ENCODE assay signal across 35 mouse cellular contexts in the genomic region with DNA sequence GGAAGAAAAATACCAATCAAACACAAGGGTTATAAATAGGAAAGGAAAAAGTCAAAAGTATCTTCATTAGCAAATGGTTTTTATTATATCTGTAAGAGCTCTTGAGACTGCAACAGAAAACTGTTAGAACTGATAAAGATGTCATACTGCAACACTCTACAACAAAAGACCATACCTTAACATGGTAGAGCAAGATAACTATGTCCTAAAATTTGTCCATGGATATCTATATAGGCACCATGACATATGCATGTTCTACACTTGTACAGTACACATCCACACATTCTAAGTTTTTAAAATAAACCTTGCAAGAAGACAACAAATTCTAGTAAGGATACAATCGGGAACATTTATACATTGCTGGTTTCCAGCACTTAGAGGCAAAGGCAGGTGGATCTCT.
"Had no signal": no experiment of that assay in that cellular context is flagged by ENCODE, and none has a peak within 500 bp of the region (broad histone marks: within the 10 kb centered on the region; RNA-seq: fewer than 3 reads in every experiment).

No protein-coding gene starts in this region.

- H3K4me2 ChIP-seq: heart, embryonic 11.5 days; heart, embryonic 12.5 days; heart, embryonic 13.5 days; heart, embryonic 15.5 days; hindbrain, embryonic 12.5 days; hindbrain, embryonic 13.5 days; hindbrain, embryonic 14.5 days; hindbrain, embryonic 15.5 days; intestine, embryonic 15.5 days; kidney, embryonic 15.5 days had no signal

- H3K9me3 ChIP-seq: heart, embryonic 10.5 days; heart, embryonic 12.5 days; heart, embryonic 13.5 days; heart, embryonic 15.5 days; hindbrain, embryonic 10.5 days; hindbrain, embryonic 12.5 days; hindbrain, embryonic 13.5 days; hindbrain, embryonic 15.5 days; intestine, embryonic 15.5 days; kidney, embryonic 15.5 days had no signal

- H3K27me3 ChIP-seq: heart, embryonic 12.5 days; heart, embryonic 13.5 days; heart, embryonic 15.5 days; hindbrain, embryonic 12.5 days; hindbrain, embryonic 13.5 days; hindbrain, embryonic 15.5 days; intestine, embryonic 15.5 days; kidney, embryonic 15.5 days had no signal

- H3K27ac ChIP-seq: heart, adult 2 months; heart, embryonic 10.5 days; heart, embryonic 13.5 days; heart, embryonic 15.5 days; hindbrain, embryonic 10.5 days; hindbrain, embryonic 12.5 days; hindbrain, embryonic 13.5 days; hindbrain, embryonic 14.5 days; hindbrain, embryonic 15.5 days; hindbrain, postnatal 0 days; intestine, embryonic 15.5 days; kidney, embryonic 15.5 days; kidney, postnatal 0 days; layer of hippocampus, adult 2 months had no signal

- ATAC-seq: hindbrain, embryonic 16.5 days; hindbrain, postnatal 0 days; inflammation-experienced regulatory T-cells, adult 6 months; intestine, embryonic 15.5 days; intestine, embryonic 16.5 days; intestine, postnatal 0 days had no signal

- H3K9ac ChIP-seq: heart, embryonic 12.5 days; heart, embryonic 13.5 days; heart, embryonic 15.5 days; hindbrain, embryonic 12.5 days; hindbrain, embryonic 13.5 days; hindbrain, embryonic 14.5 days; hindbrain, embryonic 15.5 days; intestine, embryonic 15.5 days; kidney, embryonic 15.5 days had no signal

- H3K4me1 ChIP-seq: heart, embryonic 10.5 days; heart, embryonic 12.5 days; heart, embryonic 13.5 days; heart, embryonic 15.5 days; hindbrain, embryonic 10.5 days; hindbrain, embryonic 12.5 days; hindbrain, embryonic 13.5 days; hindbrain, embryonic 15.5 days; intestine, embryonic 15.5 days; kidney, embryonic 15.5 days had no signal

- H3K4me3 ChIP-seq: heart, adult 2 months; heart, embryonic 10.5 days; heart, embryonic 12.5 days; heart, embryonic 13.5 days; heart, embryonic 15.5 days; hindbrain, embryonic 10.5 days; hindbrain, embryonic 12.5 days; hindbrain, embryonic 13.5 days; hindbrain, embryonic 15.5 days; intestine, embryonic 15.5 days; kidney, embryonic 15.5 days; layer of hippocampus, adult 2 months had no signal

- H3K36me3 ChIP-seq: heart, embryonic 10.5 days; heart, embryonic 12.5 days; heart, embryonic 13.5 days; heart, embryonic 15.5 days; hindbrain, embryonic 10.5 days; hindbrain, embryonic 12.5 days; hindbrain, embryonic 15.5 days; intestine, embryonic 15.5 days; kidney, embryonic 15.5 days had no signal

- DNase-seq: heart, adult 2 months; heart, postnatal 10 days; heart, postnatal 14 days; heart, postnatal 36 days; heart, postnatal 4 days; kidney, adult 11 months; kidney, adult 18-20 months; kidney, adult 2 months; kidney, adult 8-10 months; kidney, adult 9 months; kidney, postnatal 10 days; kidney, postnatal 14 days; kidney, postnatal 25 days; kidney, postnatal 36 days; kidney, postnatal 4 days; layer of hippocampus, adult 9-11 months had no signal
